Mouse (Mus musculus) MEL-GATA-1-ER (cell line): ENCODE results near the gene Golph3.
A peak's percentile ranks its signal among the peaks of the same experiment; 100 is the strongest.
"Not testable (repeated sequence)": the region's sequence is repeated elsewhere in the genome, so short reads cannot be mapped to it uniquely, and the experiment has no call there.

ENCODE experiments used
- DNase-seq: peaks from one replicate; pipeline ENCODE4 v3.0.0-alpha.2; 2012; ENCODE audit warnings: low read depth; ENCODE audit errors: extremely low read depth

Golph3 gene

GRCm38 (mm10) chr15:12355261-12355660 lies 34.0 kb downstream of the Golph3 start:
- no peak for DNase-seq

DNA sequence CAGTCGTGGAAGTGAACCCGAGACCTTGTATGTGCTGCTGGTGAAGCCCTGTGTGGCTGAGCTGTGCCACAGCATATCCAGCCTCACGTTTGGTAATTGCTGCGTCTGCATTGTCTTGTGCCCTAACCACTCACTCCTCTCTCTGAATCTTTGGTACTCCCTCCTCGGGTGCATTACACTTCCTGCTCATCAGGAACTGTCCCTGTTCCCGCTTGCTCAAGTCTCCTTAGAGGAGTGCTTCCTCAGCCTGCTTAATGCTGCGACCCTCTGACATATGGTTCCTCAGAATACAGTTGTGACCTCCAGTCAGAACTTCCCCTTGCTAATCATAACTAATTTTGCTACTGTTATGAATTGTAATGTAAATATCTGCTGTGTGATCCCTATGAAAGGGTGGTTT lies 34.7 kb downstream of the Golph3 start:
- DNase-seq, result no peak

GRCm38 (mm10) chr15:12357459-12357858 lies 36.2 kb downstream of the Golph3 start:
- DNase-seq, result no peak

DNA sequence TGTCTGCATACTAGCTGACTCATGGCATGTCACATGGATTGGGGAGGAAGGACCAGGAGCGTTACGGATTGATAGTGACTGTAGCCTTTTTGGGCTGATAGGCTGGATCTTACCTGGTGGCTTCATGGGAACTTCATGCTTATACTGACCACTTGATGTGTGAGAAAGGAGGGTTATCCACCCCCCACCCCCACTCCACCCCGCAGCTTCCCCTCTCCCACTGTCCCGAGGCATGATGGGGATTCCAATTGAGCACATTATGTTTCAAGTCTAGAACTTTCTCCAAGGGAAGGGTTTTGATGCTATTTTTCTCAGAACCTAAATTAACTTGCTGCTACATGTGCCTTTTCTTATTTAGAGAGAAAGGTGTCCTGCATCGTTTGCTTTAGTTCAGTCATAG lies 37.1 kb downstream of the Golph3 start:
- no peak for DNase-seq

- DNase-seq, result no peak
These were observed 39.4 kb downstream of the Golph3 start for GRCm38 (mm10) chr15:12360519-12361212.

DNA sequence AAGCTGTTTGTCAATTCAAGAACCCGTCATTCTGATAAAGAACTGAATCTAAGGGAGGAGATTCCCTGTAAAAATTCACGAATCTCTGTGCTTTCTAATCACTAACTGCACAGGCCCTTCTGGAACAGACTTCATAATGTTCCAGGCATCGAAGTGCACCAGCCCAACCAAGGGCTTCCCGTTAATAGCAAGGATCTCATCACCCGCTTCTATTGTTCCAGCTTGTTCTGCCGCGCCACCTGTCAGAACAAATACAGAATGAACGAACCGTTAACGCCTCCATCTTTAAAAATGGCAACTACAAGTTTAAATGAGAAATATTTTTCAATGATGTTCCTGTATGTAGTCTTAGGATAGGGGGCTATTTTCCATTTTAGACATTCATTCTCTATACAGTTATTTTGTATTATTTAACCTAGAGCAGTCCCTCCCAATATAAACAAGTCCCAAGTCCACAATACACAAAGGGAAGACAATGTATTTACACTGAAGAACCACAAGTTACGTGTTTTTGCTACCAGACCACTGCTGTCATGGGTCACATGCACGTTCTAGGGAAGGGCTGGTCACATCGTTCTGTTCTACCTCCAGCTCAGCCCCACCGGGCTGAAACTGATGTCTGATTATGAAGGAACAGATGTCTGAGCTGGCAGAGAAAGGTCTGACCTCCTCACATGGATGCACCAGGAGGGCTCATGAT lies 40.9 kb downstream of the Golph3 start:
- DNase-seq, result no peak

DNA sequence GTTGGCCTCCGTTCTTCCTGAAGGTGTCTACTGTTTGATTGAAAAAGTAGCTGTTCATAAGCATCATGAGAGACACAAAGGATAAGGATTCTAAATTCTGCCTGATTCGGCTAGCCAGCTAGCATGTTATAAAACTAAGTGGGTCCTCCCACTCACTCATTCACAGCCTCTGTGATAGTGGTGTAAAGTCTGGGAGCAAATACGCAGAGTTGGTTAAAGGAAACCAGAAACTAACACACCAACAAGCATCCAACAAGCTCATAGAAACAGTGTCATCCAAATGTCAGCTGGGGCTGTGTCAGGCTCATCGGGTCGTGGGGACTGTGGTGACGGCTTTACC lies 41.4 kb downstream of the Golph3 start:
- no peak for DNase-seq

- DNase-seq, result no peak
These were observed 42.8 kb downstream of the Golph3 start for GRCm38 (mm10) chr15:12364096-12364495.

- DNase-seq, result no peak
These were observed 44.3 kb downstream of the Golph3 start for GRCm38 (mm10) chr15:12365416-12366071.

- DNase-seq, result no peak
These were observed 44.8 kb downstream of the Golph3 start for GRCm38 (mm10) chr15:12366072-12366469.

DNA sequence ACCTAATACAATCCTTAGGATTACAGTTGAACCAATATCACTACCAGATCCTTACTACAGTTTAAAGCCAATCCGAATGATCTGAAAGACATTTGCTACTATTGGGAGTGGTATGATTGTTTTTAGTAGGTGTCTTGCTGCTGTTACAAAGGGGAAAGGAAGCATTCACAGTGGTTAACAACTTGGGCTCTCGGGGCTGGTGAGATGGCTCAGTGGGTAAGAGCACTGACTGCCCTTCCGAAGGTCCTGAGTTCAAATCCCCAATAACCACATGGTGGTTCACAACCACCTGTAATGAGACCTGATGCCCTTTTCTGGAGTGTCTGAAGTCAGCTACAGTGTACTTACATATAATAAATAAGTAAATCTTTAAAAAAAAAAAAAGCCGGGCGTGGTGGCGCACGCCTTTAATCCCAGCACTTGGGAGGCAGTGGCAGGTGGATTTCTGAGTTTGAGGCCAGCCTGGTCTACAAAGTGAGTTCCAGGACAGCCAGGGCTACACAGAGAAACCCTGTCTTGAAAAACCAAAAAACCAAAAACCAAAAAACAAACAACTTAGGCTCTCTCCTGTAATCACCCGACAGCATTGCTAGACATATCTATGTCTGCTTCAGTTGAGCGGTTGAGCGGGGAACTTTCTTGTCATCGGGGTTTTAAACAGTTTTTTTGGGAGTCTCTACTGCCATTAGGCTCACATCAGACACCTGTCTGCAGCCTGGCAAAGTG lies 45.5 kb downstream of the Golph3 start:
- DNase-seq, result not testable (repeated sequence)

GRCm38 (mm10) chr15:12367306-12368080 lies 46.2 kb downstream of the Golph3 start:
- DNase-seq, result peak; percentile 99

DNA sequence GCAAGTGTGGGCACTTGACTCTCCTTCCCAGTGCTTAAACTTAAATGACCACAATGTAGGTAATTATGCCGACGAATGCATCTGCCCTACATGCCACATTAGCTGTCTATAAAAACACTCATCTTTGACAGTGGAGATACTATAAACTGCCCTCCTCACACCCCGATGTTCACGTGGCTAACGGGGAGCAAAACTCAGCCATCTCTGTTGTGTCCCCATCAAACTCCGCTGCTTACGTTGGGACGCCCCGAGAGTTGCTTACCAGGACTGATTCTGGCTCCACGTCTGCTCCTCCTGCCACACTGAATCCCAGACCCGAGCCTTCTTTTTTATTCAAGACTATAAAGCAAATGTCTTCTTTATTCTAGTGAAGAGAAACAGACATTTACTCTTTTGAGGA lies 47.1 kb downstream of the Golph3 start:
- DNase-seq, result no peak

DNA sequence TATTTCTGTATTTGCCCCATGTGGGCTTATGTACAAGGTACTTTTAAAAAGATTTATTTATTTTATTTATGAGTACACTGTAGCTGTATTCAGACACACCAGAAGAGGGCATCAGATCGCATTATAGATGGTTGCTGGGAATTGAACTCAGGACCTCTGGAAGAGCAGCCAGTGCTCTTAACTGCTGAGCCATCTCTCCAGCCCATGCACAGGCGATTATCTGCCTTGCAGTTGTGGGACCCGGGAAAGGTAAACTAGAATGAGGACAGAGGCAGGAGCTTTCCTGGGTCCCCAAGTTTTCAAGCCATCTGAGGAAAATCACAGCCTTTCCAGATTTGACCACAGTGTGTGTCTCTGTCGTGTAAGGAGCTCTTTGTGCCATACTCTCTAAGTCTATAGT lies 47.6 kb downstream of the Golph3 start:
- no peak for DNase-seq

GRCm38 (mm10) chr15:12370096-12370495 lies 48.8 kb downstream of the Golph3 start:
- no peak for DNase-seq

DNA sequence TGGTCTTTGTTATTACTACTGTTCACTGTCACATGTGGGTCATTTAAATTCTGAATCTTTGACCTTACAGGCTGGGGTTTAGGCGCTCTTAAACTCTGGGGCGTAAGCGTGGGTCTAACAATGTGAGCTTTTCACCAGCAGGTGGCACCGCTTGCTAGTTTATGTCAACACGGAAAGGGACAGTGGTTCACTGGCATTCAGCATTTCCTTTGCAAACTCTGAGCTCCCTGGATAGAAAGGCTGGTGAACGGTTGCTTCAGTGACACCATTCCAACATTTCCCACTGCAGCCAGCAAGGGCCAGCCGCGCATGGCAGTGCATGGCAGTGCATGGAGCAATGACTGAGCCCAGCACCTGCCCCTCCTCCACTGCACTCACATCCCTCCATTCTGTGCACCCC lies 49.9 kb downstream of the Golph3 start:
- peak; percentile 82 for DNase-seq

GRCm38 (mm10) chr15:12373496-12373895 lies 52.2 kb downstream of the Golph3 start:
- no peak for DNase-seq

DNA sequence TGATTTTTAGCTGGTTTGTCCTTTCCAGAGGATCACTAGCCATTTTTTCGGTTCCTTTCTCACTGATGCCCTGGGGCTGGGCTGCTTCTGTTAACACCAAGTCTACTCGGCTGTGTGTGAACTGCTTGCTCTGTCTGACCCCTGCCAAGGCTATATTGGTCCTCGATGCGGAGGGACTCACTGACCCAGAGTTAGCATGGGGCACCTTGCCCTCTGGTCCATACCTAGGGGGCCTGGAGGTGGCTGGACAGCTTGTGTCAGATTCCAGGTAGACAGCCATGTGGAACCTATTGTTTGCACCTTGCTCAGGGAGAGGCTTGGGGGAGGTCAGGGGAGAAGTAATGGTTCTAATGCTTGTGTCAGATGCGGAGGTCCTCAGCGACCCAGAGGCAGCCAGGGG lies 52.7 kb downstream of the Golph3 start:
- no peak for DNase-seq

DNA sequence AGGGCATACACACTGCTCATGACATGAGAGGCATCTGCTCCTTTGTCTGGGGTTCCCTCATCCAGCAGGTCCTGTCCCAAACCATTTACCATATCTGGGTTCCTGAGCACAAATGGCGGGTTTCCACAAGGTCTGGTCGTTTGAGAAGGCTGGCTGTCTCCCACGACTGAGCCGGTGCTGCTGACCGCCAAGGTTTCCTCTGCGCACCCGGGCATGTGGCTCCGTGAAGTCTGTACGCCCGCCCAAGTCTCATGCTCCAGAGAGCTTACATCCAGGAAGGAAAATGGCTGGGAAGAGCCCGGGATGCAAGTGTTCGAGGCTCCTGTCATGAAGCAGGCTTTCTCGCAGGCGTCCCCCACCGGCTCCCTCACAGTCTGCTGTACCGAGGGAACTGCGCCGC lies 53.7 kb downstream of the Golph3 start:
- DNase-seq, result no peak

- peak; percentile 96 for DNase-seq
These were observed 54.5 kb downstream of the Golph3 start for GRCm38 (mm10) chr15:12375641-12376311.
